Mouse (Mus musculus): ENCODE results near the gene Knop1. TPM values are rescaled to one million over a fixed set of nuclear protein-coding genes. Genes with fewer than 3 reads are reported as not detected.

The Knop1 gene
- polyA plus RNA-seq, 1 experiment from 2014 or later: 89.8 TPM

DNA sequence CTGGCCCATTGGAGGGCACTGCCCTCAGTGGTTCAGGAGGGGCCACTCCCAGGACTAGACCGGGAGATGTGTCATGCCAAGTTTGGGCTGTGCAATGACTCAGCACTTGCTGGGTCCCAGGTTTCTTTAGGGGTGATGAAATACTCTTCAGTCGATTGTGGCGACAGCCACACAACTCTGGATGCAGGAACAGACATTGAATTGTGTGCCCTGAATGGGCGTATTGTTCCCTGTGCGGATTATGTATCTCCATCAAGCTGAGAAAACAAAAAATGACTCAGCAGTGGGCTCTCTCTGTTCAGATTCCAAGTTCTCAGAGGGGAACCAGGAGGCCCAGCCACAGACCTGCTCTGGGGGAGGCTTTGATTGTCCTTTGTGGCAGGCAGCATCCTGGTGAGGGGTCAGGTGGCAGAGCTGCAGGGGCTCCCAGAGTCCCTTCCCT lies 28.1 kb downstream of the Knop1 start:
- Histone ChIP-seq H3K9me3 (ENCODE audit: low read depth, low read length) (no peaks in the 10 kb centered on the region), H3K27ac (ENCODE audit: low read depth) (no peak overlapping the region), H3K27me3 (ENCODE audit: insufficient read depth, low read length) (no peaks in the 10 kb centered on the region), H3K9ac (no peak overlapping the region), H3K4me2 (no peak overlapping the region), H3K4me3 (ENCODE audit: low read depth, low read length) (no peak overlapping the region), H3K36me3 (ENCODE audit: insufficient read depth) (peaks cover 6% of the 10 kb centered on the region; the same call in 1 of the 2 replicates), H3K4me1 (ENCODE audit: insufficient read depth) (no peaks in the 10 kb centered on the region)
- TF ChIP-seq CTCF (IDR thresholded peaks at IDR 0.05; ENCODE audit: low read depth): no peak
- peak; percentile 24 for ATAC-seq (ENCODE audit: insufficient read depth)
- no peak for DNase-seq
- WGBS: 69% methylated on average over 5 of the region's 5 CpGs

DNA sequence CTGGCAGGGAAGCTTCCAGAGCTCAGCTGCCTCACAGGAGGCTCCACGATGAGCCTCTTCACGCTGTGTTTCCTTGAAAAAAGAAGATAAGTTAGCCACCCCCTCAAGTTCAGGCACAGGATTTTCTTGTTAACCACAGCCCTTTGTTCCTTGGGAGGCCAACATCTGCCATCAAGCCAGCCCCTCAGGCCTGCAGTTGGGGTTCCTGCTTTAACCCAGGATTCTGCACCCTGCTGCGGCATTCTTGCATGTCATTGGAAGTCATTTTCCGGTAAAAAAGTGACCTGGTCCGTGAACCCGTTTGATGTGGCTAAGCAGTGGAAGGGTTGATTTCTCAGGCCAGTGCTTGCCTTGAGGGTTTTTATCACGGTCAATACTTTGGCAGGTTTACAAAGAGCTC lies 31.6 kb downstream of the Knop1 start:
- no peaks in the 10 kb centered on the region for H3K27me3 ChIP-seq (ENCODE audit: insufficient read depth, low read length)
- H3K27ac ChIP-seq (ENCODE audit: low read depth): no peak overlapping the region
- H3K4me2 ChIP-seq: no peak overlapping the region
- no peak overlapping the region for H3K4me3 ChIP-seq (ENCODE audit: low read depth, low read length)
- no peak overlapping the region for H3K9ac ChIP-seq
- peaks cover 10% of the 10 kb centered on the region; the same call in 1 of the 2 replicates for H3K36me3 ChIP-seq (ENCODE audit: insufficient read depth)
- no peaks in the 10 kb centered on the region for H3K4me1 ChIP-seq (ENCODE audit: insufficient read depth)
- 66% methylated on average over 7 of the region's 7 CpGs for WGBS
- ATAC-seq (ENCODE audit: insufficient read depth) (no peak), DNase-seq (no peak)
- H3K9me3 ChIP-seq (ENCODE audit: low read depth, low read length): no peaks in the 10 kb centered on the region
- no peak for TF ChIP-seq CTCF (IDR thresholded peaks at IDR 0.05; ENCODE audit: low read depth)

DNA sequence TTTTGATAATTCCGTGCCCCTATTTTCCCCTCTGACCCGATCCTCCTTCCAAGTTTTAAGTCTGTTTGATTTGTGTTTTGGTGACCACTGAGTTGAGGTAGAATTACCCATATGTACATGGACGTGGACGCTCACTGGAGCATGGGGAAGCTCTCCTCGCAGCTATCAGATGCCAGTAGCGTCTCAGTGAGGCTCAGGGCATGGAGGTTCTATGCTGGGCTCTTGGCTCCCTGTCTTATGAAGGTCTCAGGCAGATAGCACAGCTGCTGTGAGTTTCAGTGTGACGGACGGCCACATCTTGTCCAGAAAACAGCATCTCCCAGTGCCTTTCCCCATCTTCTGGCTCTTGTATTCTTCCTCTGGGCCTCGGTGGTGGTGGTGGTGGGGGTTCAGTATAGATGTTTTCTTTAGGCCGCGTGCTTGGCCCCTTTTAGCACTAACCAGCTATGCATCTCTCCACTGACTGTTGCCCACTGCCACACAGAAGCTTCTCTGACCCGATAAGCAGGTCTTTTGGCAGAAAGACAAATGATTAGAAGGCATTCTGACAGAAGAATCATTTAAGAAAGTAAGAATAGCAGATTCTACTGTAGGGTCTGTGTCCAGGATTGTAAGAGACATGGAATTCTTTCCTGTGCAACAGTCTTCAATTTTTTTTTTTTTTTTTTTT lies 34.0 kb downstream of the Knop1 start:
- Histone ChIP-seq H3K9ac (no peak overlapping the region), H3K36me3 (ENCODE audit: insufficient read depth) (peaks cover 26% of the 10 kb centered on the region; the same call in 1 of the 2 replicates), H3K27ac (ENCODE audit: low read depth) (no peak overlapping the region), H3K9me3 (ENCODE audit: low read depth, low read length) (no peaks in the 10 kb centered on the region), H3K27me3 (ENCODE audit: insufficient read depth, low read length) (no peaks in the 10 kb centered on the region), H3K4me1 (ENCODE audit: insufficient read depth) (no peaks in the 10 kb centered on the region), H3K4me3 (ENCODE audit: low read depth, low read length) (no peak overlapping the region), H3K4me2 (no peak overlapping the region)
- DNase-seq (no peak), ATAC-seq (ENCODE audit: insufficient read depth) (no peak)
- 86% methylated on average over 12 of the region's 12 CpGs for WGBS
- TF ChIP-seq CTCF (IDR thresholded peaks at IDR 0.05; ENCODE audit: low read depth): no peak

DNA sequence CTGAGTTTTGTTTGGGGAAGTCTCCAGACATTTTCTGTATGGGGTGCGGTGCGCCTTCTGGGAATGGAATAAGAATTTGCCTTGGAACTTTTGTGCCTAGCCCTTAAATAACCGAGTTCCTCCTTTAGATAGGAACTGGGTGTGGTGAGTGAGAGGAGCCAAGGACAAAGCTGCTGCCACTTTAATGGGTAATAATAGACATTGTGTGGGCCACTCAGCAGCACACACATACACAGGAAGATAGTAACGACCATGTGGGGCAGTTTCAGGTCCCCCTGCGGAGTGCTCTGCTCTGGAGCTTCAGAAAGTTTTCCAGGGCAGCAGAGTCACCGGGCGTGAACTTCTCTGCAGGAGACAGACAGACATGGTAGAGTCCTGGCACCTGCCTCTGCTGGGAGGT lies 34.7 kb downstream of the Knop1 start:
- WGBS: 71% methylated on average over 7 of the region's 7 CpGs
- Histone ChIP-seq H3K36me3 (ENCODE audit: insufficient read depth) (peaks cover 26% of the 10 kb centered on the region; the same call in 1 of the 2 replicates), H3K9me3 (ENCODE audit: low read depth, low read length) (no peaks in the 10 kb centered on the region), H3K27me3 (ENCODE audit: insufficient read depth, low read length) (no peaks in the 10 kb centered on the region), H3K9ac (no peak overlapping the region), H3K4me3 (ENCODE audit: low read depth, low read length) (no peak overlapping the region), H3K27ac (ENCODE audit: low read depth) (no peak overlapping the region), H3K4me2 (no peak overlapping the region), H3K4me1 (ENCODE audit: insufficient read depth) (no peaks in the 10 kb centered on the region)
- DNase-seq (no peak), ATAC-seq (ENCODE audit: insufficient read depth) (no peak)
- TF ChIP-seq CTCF (IDR thresholded peaks at IDR 0.05; ENCODE audit: low read depth): no peak

DNA sequence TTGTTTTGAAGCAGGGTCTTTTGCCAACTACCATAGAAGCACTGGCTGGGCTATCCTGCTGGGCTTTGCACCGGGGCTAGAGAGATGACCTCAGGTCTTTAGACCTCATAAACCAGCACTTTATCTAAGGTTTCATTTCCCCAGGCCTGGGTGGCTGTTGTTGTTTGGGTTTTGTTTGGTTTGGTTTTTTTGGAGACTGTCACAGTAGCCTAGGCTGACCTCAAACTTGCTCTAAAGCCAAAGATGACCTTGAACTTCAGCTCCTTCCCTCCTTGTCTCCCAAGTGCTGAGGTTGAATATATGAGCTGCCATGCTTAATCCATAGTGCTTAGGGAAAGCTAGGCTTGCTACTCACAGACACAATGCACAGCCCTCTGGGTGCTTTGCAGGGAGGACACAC lies 36.4 kb downstream of the Knop1 start:
- DNase-seq: no peak
- H3K4me3 ChIP-seq (ENCODE audit: low read depth, low read length): no peak overlapping the region
- H3K27me3 ChIP-seq (ENCODE audit: insufficient read depth, low read length): no peaks in the 10 kb centered on the region
- TF ChIP-seq CTCF (IDR thresholded peaks at IDR 0.05; ENCODE audit: low read depth): no peak
- H3K4me1 ChIP-seq (ENCODE audit: insufficient read depth): no peaks in the 10 kb centered on the region
- H3K9me3 ChIP-seq (ENCODE audit: low read depth, low read length): no peaks in the 10 kb centered on the region
- H3K9ac ChIP-seq: no peak overlapping the region
- no peak for ATAC-seq (ENCODE audit: insufficient read depth)
- no peak overlapping the region for H3K4me2 ChIP-seq
- no peak overlapping the region for H3K27ac ChIP-seq (ENCODE audit: low read depth)
- H3K36me3 ChIP-seq (ENCODE audit: insufficient read depth): peaks cover 29% of the 10 kb centered on the region; the same call in 1 of the 2 replicates
- WGBS: 88% methylated on average over 1 of the region's 1 CpGs

DNA sequence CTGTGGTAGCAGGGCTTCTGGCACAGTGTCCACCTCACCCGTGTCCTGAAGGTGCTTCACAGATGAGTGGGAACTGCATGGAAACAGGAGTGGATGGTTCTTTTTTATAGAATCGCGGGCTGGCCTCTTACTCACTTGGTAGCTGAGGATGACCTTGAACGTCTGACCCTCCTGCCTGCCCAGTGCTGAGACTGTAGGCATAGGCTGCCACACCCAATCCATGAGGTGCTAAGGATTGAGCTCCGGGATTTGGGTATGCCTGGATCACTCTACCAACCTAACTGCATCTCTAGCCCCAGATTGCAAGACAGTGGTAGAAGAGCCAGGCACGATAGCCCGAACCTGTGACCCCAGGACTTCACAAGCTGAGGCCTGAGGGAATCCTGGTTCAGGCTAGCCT lies 38.3 kb downstream of the Knop1 start:
- ATAC-seq (ENCODE audit: insufficient read depth): no peak
- H3K9me3 ChIP-seq (ENCODE audit: low read depth, low read length): no peaks in the 10 kb centered on the region

DNA sequence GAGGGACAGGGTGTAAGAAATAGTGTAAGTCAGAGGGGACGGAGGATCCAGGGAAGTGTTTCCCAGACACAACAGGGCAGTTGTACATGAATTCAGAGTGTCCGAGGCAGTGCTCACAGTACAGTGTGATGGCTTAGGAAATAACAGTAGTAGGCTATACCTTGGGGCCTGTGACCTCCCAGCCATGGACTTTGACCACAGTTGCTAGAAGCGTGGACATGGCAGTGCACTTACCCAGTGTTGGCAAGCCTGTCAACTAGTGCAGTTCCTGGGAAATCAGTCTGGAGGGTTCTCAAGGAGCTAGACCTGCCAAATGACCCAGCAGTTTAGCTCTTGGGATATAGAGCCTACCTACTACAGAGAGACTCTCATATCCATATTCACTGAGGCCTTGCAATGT lies 39.8 kb downstream of the Knop1 start:
- no peak for TF ChIP-seq CTCF (IDR thresholded peaks at IDR 0.05; ENCODE audit: low read depth)

More for the DNA sequence above, 38.3 kb downstream of the Knop1 start:
- Histone ChIP-seq H3K27ac (ENCODE audit: low read depth) (no peak overlapping the region), H3K4me1 (ENCODE audit: insufficient read depth) (no peaks in the 10 kb centered on the region), H3K4me2 (no peak overlapping the region), H3K36me3 (ENCODE audit: insufficient read depth) (peaks cover 42% of the 10 kb centered on the region), H3K27me3 (ENCODE audit: insufficient read depth, low read length) (no peaks in the 10 kb centered on the region), H3K4me3 (ENCODE audit: low read depth, low read length) (no peak overlapping the region), H3K9ac (no peak overlapping the region)
- WGBS: 91% methylated on average over 7 of the region's 7 CpGs
- DNase-seq: no peak
- TF ChIP-seq CTCF (IDR thresholded peaks at IDR 0.05; ENCODE audit: low read depth): no peak

More for the DNA sequence above, 39.8 kb downstream of the Knop1 start:
- Histone ChIP-seq H3K27ac (ENCODE audit: low read depth) (no peak overlapping the region), H3K4me3 (ENCODE audit: low read depth, low read length) (no peak overlapping the region), H3K4me2 (no peak overlapping the region), H3K36me3 (ENCODE audit: insufficient read depth) (peaks cover 42% of the 10 kb centered on the region), H3K9ac (no peak overlapping the region), H3K4me1 (ENCODE audit: insufficient read depth) (no peaks in the 10 kb centered on the region), H3K27me3 (ENCODE audit: insufficient read depth, low read length) (no peaks in the 10 kb centered on the region), H3K9me3 (ENCODE audit: low read depth, low read length) (no peaks in the 10 kb centered on the region)
- ATAC-seq (ENCODE audit: insufficient read depth): no peak
- no peak for DNase-seq
- 90% methylated on average over 3 of the region's 3 CpGs for WGBS
